Mouse (Mus musculus) spleen, adult 18-20 months (tissue): Measurements from ENCODE around the gene Rbm20.

Experiments used
- DNase-seq, 2 experiments: peaks; one replicate each; pipeline ENCODE4 v3.0.0; 2022; ENCODE audit warnings: mixed read lengths in 2 of 2

The Rbm20 gene

DNA sequence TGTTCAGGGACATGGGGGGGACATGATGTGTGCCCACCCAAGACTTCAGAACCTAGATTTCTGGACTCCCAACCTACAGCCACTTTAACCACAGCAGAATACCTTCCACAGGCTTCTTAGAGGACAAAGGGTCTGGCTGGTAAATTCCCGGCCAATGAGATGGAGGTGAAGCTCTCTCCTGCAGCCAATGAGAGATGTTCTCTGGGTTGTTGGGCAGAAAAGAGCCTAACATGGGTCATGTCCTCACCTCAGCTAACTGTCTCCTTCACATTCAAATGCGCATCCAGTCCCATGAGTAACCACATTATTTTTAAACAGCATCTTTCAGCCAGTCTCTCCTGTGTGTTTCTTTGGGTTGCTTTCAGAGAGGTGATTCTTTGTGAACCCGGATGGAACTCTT, 5.7 kb upstream of the Rbm20 start:
- no peak for DNase-seq

DNA sequence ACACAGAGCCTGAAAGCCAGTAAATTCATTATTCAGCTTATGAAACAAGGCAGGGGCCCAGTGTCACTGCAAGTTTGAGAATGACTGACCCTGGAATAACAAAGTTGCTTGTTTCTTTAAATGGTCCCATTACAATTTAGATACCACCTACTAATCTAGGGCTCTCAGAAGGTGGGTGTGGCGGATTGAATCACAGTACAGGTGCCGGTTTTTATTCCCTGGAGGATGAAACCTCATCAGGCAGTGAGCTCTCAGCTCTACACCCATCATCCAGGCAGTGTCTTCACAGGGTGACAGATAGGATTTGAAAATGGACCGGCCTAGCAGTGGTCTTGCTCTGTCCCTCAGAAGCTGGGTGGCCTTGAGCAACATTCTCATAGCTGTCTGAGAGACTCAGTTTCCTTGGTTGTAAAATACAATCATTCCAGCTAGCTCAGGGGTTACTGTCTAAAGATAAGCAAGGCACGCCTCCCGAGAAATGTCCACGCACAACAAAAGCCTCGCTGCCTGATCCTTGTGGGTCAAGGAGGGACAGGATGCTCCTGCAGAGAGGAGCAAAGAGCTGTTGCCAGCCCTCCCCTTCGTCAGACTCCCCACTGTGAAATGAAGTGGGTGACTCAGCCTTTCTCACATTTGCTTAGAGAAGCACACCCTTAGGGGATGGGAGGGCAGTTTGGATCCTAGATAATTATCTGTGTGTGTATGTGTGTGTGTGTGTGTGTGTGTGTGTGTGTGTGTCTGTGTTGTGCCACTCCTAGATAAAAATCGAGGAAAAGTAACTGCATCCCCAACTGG, 2.8 kb upstream of the Rbm20 start:
- DNase-seq, result no peak

DNA sequence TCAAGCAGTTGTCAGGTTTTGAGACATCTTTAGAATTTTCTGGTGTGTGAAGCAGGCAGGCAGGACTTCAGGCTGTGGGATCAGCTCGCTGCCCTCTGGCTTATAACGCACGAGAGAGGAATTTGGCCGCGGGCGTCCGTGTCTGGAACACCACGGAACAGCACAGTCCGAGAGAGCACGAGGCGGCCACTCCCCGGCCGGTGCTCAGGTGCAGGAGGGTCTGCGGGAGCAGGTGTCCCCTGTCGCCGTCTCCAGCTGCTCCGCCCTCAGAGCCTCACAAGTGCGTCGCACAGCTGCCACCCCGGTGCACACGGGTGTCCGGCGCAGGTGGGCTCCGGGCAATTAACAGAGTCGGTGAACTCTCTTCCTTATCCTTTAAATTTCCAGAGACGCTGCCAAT, 878 bp upstream of the Rbm20 start:
- no peak for DNase-seq

DNA sequence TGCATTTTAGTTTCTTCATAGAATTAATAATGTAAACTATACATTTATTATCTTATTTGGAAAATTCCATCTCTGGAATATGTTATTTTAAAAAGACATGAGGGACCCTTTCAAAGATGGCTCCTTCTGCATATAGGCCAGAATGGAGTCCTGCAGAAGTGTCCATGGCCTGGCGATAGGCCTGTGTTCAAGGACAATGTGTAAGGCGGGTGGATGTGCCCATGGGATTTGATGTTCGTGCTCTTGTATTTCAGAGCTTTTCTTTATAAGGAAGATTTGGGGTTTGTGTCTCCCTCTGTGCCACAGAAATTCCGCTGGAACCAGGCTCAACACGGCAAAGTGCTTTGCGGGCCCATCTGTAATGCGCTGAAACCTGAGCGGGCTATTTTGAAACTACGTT, 2.1 kb downstream of the Rbm20 start:
- DNase-seq, result no peak

DNA sequence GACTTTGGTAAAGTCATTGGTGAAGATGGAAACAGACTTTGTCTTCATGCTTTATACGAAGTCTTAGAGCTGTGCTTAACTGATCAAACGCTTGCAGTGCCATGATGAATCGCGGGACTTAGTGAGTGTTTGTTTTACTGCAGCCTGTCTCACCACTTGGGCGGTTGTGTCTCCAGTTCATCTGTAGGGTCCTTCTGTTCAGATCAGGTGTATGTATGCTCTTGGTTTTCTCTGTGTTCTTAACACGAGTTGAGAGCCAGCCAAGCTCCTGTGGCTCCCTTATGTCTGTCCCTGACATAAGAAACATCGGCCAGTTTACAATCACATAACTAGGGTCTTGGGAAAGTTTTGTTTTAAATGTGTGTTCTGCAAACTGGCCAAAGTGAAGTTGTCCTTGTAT, 2.9 kb downstream of the Rbm20 start:
- DNase-seq, result no peak

DNA sequence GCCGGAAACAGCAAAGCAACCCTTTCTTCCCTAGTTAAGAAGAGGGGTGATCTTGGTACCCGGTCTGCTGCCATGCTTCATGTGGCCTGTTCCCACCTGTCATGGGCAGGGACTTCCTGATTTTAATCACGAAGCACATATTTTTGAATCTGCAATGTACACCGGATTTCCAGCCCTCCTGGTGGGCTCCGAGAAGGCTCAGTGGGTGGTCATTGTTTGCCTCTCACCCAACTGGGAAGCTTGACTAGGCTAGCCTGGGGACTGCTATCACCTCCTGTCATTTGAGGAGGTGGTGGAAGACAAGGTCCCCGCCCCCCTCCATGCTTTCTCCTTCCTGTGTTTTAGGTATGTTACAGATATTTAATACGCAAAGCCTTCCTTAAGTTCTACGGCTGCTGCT, 5.3 kb downstream of the Rbm20 start:
- no peak for DNase-seq

DNA sequence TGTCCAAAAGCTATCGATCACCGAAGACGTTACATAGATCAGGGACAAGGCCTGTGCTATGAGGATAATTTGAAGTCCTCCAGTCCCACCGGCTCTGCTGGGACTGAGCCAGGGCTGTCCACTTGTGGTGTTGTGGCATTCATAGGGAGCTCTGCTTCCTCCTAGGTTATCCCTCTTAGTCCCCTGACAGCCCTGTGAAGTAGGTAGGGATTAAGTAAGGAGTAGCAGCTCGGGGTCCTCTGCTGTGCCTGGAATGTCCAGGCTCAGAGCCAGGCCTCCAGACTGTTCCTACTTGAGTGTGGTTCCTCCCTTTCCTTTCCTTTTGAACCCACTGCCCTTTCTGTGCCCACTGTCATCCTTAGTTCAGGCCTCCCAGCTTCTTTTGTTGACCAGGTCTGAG, 10.5 kb downstream of the Rbm20 start:
- DNase-seq, result no peak

DNA sequence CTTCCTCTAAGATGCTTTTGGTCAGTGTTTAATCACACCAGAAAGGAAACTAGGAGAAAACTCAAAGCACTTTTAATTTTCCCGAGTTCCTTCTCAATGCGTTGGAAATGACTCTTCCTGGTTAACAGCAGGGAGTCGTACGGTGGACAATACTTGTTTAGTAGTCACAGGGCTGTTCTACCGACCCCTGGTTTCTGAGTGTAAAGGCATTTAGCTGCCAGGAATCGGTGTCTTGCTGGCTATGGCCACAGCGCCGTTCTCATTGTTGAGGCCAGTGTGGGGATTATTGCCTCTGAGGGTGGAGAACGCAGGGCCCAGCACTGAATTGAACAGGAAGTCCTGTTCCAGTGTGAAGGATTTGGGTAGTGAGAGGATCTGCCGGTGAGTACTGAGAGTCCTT, 13.7 kb downstream of the Rbm20 start:
- no peak for DNase-seq

DNA sequence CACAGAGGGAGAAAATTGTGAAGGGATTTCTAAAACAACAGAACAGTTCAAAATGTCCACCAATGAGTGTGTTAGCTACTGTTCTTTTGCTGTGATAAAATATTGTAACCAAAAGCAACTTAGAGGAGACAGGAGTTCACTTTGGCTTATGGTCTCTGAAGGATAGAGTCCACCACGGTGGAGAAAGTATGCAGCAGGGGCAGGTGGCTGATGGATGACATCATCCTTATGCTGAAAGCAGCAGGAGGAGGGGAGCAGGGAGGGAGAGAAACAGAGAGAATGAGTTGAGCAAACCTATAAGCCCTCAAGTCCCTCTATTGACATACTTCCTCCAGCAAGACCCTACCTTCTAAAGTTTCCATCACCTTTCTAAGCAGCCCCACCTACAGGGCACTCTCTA, 16.9 kb downstream of the Rbm20 start:
- no peak for DNase-seq

DNA sequence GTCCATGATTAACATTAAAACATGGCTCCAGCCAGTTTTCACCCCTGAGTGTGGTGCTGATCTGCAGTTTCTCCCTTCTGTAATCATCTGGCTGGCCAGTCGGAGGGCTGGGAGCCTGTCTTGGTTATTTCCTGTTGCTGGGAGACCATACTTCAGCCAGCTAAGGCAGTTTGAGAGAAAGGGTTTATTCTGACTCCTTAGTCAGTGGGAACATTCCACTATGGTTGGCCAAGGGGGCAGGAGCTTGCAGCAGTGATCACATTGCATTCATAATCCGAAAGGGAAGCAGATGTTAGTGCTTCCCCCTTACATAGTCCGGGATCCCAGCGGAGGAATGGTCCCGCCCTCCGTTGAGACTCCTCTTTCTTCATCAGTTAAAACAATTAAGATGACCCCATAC, 19.0 kb downstream of the Rbm20 start:
- DNase-seq, result no peak

DNA sequence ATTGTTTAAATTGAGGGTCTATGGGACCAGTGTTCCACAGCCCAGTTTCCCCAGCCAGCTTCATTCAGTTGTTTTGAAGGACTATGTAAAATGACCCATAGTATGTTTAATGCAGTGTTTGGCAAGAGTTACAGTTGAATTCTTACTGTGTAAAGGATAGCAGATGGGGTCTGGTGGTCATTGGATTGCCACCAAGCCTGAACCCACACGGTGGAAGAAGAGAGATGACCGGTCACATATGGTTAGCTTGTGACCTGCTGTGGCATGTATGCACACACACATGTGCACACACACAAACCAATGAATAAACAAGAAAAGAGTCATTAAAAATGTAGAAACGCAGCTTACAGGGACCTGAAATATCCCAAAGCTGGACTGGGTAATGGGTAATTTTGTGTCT, 19.5 kb downstream of the Rbm20 start:
- DNase-seq, result no peak

DNA sequence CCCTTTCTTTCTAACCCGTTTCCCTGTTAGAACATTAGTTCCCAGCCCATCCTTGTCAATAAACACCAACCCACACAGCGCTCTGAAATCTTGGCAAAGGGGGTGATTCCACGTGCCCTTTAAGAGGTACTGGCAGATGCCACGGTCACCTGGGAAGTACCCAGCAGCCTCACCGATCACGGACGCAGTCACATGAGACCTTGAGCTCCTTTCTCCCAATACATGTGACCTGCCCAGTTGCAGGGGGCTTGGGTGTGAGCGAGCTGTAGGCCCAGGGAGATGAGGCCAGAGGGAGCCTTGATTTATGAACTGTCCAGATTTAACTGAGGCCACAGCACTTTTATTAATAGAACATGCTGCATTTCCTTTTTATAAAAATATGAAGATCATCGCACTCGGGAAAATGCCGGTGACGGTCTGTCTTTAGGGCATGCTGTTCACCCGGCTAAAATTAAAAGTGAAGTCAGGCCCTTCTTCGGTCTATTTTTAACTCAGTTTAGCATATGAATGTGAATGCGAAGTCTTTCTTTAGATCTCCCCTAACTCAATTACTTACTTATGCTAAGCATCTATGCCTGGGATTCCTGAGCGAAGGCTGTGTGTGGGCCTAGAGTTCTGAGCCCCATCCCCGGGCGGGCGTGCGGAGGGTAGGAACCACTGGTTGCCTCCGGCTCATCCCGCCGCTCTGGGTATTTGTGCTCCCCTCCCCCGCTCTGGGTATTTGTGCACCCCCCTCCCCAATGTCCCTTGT, 20.4 kb downstream of the Rbm20 start:
- no peak for DNase-seq

DNA sequence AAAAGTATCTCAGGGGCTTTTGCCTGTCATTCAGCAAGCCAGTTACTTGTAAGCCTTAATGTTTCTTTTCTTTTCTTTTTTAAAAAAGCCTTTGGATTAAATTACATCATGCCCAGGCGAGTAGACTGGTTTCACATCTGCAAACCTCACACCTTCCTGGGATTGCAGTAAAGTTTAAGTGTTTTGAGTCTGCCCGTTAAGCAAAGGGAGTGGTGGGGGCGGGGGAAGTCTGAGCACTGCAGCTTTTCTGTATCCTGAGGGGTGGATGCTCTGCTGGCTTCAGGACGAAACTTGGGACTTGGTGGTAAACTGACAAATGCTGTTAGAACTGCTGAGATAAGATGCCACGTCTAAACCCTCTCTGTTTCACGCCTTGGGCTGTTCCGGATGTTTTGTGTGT, 22.6 kb downstream of the Rbm20 start:
- no peak for DNase-seq

DNA sequence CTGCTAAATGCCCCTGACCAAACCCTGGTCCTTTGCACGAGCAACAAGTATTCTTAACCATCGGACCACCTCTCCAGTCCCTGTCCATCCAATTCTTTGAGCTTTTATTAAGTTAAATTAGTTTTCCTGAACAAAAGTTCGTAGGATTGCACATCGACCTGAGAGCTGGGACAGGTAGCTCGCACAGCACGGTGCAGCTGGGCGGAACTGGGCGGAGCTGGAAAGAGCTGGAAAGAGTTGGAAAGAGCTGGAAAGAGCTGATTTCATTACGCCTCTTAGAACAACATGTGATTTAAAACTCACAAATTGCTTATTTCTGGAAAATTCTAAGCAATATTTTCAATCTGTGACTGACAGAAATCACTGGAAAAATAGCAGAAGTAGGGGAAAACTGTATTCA, 24.3 kb downstream of the Rbm20 start:
- DNase-seq, result no peak

DNA sequence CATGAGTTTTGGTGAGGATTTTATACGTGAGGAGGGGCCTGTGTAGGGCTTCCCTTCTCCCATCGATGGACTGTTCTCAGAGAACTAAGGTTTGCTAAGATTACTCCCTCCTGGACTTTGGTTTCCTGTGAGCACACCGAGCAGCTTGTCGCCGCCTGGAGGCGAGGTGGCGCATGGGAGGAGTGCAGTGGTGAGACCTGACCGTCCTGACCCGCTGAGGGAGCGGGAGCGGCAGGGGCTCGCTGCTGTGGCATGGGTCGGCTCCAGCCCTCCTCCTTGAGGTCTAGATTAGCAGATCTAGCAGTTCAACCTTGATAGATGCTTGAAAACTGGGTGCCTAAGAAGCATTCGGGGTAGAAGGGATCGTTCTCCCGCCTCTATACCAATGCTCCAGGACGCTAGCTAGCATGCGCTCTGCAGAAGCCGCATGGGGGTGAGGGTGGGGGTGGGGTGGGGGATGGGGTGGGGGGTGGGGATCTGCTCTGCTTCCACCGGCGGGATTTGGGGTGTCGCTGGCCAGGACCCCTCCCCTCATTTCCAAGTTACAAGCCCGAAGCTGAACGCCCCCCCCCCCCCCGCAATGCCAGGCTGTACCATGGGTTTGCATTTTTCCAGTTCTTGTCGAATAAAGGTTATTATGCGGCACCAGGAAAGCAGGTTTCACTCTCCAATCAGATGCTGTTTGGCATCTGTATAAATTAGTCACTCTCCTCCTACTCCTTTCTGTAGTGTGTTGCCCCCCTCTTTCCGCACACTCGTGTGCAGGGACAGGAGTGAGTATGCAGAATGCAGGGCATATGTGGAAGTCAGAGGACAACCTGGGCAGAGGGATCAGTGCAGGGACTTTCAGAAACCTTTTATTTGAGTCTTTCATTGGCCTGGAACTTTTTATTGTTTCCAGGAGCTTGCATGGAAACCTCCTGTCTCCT, 28.1 kb downstream of the Rbm20 start:
- DNase-seq, result peak in 1 of 2 experiments; percentile 32

DNA sequence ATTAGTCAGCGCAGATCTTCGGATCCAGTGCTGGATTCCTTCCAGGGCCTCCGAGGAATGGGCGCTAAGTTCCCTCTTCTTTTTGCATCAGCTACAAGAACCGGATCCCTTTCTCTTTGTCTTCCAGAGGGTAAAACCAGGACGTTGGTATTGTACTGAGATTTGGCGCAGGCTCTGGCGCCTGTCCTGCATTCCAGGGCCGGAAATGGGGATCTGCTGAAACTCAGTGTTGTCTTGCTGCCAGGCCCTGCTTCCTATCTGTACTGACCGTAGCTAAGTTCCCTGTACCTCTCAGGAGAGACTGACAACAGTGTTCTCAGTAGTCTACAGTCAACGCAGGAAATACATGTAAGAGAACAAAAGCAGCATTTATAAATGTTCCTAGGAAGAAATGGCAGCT, 31.3 kb downstream of the Rbm20 start:
- no peak for DNase-seq

DNA sequence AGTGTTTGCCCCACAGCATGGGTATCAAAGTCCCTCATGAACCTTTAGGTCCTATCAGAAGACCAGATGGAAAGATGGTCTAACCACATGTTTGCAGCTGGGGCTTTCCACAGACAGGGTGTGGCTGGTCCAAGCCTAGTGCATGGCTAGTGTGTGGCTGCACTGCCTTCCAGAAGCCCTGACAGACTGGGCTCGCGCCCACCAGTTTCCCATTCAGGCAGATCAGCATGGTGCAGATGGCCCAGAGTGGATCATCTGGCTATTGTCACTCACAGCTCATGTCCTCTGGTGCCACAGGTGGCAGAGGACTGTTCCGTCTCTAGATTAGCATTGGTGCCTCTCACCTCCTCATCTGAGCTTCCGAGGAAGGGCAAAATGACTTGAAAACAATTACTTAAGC, 33.8 kb downstream of the Rbm20 start:
- no peak for DNase-seq

DNA sequence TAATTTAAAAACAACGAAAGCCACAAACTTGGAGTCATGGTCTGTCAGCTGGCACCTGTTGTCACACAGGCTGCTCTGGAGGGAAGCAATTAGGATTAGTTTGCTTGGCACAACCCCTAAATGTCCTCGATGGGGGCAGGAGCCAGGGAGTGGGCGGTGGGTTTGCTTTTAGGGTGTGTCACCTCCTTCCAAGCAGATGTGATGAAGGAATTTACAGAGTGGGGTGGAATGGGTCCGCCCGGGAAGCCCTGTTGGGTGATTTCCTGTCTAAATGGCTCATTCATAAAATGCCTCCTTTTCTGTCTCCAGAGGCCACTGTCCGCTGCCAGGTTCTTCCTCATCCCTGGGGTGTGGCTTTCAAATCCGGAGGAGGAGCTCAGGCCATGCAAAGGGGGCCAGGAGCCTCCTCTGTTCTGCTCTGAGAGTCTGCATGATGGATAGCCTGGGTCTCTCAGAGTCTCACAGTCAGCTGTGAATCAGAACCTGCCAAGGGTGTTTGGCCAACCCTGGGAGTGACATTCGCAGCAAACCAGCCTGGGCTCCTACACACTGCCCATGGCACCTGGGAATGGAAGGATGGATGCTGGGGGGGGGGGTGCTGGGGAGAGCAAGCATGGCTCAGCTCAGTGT, 34.3 kb downstream of the Rbm20 start:
- no peak for DNase-seq

DNA sequence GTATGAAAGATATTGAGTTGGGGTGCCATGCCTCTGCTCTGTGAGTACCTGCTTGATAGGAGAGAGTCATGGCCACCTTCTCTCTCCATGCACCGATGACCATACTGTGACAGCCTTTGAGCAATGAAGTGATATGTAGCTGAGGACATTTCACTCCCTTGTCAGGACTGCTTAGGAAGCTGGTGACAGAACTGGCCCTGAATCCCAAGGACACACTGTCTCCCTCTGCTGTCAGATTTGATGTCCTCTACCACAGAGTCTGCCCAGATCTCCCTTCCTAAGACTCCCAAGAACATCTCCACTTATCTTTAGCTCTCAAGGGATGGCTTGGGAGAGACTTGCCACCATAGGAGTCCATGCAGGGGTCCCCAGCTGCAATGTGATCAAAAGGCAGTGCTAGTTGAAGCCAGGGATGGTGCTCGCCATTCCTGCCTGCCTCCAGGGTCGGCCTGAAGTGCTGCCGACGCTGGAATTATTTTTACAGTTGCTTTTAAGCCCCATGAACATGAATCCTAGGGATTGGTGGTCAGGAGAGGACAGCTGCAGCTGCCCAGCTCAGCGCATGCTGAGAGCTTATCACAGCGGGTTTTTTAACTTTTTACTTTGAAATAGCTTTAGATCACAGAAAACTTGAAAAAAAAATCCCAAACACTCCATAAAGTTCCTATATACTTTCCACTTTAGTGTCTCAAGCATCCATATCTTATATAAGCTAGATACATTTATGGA, 35.4 kb downstream of the Rbm20 start:
- DNase-seq, result no peak

DNA sequence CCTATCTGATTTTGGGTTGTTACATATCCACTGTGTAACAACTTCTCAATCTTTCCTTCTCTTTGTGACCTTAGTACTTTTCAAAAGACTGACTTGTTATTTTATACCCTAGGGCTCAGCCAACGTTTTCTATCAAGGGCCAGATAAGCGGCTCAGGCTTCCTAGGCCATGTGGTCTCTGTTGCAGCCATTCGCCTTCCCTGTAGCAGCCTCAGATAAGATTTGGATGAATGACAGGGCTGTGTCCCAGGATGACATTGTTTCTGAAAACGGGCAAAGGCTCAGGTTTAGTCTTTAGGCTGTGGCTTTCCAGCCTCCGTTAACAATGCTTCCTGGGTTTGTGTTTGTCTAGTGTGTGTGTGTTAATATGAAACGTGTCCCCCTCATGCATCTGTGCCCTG, 36.3 kb downstream of the Rbm20 start:
- DNase-seq, result no peak

DNA sequence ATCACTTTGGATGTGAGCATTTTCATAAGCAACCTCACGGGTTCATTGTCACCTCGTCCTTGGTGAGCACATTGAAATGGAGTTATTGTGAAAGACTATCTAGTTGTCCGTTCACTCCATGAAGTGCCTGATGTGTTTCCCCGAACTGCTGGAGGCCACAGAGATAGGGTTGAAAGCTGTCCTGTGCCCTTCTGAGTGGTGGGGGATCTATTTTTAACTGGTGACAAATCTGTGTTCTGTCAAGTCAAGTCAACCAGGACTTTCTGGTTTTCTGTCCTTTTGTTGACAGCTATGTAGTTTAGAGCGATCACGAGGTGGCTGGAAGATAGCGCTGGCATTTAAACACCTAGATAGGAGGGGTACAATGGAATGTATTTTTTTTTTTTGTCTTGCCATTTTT, 39.4 kb downstream of the Rbm20 start:
- DNase-seq, result no peak

DNA sequence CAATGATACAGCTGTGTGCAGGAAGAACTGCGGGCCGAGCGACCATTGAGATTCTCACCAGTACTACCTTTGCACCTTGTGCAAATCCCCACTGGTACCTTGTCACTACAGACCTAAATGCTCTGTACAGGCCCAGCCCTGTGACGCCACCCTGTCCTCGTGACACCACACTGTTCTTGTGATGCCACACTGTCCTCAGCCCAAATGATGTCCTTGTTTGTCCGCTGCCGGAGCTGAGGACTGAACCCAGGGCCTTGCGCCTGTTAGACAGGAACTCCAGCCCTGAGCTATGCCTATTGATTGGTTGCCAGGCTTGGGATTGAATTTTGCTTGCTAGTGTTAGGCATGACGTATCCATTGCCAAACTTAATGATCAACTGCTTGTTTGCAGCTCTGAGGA, 40.3 kb downstream of the Rbm20 start:
- DNase-seq, result no peak
